Mouse (Mus musculus) mature B cell (primary cell): Measurements from ENCODE around the gene Ppm1b.

ENCODE experiments used
- in situ Hi-C: fragments of 300-500 bp; cut with MboI; formaldehyde crosslinking; loops from 2 replicates; pipeline ENCODE4 v1.14.3; 2019

Gene Ppm1b

DNA sequence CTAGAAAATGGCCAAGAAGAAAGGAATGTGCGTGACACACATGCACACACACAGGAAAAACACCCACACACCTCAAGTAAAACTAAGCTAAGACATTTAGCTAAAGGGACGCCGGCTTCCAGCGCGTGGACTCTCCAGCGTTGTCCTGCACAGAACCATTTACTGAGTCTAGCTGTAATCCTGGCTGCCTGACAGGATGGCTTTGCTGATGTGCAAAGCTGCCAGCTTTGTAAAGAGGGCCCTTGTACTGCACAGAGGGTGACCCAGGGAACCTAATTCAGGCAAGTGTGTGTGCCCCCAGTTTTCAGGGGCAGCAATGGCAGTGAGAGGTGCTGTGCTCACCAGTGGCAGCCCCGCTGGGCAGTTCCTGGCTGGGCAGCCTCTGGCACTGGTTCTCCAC lies 110.8 kb downstream of the Ppm1b start:
- in situ Hi-C loops = no loop called here

DNA sequence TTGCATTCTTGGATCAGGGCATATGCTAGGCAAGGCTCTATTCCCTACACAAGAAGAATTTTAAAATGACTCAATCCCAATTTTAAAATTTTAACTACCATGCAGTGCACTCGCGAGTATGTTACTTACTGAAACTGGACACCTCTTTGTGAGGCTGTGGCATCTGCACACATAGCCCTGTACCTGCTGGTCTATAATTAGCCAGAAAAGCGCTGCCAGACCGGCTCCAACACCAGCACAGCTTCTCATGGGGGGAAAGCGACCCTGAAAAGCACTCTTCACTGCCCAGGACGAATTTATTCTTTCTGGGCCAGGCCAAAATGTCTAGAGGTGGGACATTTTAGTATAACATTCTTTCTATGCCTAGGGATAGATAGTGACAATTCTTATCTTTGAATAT lies 114.1 kb downstream of the Ppm1b start:
- in situ Hi-C loops = no loop called here

DNA sequence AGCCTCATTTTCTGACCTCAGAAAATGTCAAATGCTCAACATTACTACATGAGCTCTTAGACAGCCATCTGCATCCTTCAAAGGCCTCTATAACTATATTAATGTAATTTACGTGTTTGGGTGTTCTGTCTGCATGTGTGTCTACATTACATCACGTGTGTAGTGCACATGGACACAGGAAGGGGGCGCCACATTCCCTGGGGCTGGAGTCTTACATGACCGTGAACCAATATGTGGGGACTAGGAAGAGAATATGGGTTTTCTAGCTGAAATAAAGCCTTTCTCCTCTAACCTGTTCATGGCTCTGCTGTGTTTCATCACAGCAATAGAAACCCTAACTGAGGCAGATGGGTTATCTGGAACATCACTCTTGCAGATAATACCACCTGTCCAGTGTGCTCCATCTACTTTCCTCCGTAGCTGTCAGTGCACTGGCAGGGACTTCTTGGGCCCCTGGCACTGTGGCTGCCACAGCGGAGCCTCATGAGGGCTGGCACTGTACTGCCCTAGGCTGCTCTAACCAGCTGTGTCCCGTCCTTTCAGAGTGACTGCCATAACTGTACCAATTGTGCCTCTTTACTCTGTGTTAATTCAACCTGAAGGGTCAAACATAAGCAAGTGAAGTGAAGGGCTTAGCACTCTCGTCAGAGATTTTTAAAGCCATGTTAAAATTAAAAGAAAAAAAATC lies 114.7 kb downstream of the Ppm1b start:
- in situ Hi-C loops = no loop called here

DNA sequence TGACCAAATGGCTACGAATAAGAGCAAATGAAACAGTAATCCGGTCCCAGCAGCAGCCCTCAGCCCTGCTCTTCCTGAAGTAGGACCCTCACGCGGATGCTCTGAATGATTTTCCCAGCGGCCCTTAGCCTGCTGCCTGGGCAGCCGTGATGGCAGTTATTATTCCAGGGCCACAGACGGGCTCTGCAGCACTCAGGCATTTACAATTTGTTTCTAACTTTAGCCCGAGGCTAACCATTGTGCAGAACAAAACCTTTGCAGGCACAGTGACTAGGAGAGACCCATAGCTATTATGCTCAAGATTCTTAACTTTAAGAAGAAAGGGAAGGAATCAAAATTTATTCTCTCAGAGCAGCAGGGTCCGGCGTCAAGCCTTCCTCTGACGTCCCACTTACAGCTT lies 115.8 kb downstream of the Ppm1b start:
- in situ Hi-C loops = no loop called here

DNA sequence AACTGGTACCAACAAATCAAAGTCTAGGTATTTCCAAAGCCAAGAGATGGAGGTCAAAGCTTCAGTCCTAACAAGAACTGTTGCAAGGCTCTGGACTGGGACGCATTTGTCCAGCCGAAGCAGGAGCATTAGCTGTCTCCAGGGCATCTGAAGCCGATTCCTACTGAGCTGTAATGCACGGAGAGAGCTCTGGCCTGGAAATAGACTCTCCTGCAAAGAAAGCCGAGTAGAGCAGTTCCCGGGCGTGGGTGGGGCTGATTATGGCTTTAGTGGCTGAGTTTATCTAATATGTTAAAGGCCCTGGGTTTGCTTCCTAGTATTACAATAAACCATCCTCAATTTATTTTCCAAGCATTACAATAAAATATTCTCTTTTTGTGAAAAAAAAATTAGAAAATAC lies 116.7 kb downstream of the Ppm1b start:
- in situ Hi-C loops = no loop called here
